ENCODE assay signal across 8 mouse cellular contexts in the genomic region with DNA sequence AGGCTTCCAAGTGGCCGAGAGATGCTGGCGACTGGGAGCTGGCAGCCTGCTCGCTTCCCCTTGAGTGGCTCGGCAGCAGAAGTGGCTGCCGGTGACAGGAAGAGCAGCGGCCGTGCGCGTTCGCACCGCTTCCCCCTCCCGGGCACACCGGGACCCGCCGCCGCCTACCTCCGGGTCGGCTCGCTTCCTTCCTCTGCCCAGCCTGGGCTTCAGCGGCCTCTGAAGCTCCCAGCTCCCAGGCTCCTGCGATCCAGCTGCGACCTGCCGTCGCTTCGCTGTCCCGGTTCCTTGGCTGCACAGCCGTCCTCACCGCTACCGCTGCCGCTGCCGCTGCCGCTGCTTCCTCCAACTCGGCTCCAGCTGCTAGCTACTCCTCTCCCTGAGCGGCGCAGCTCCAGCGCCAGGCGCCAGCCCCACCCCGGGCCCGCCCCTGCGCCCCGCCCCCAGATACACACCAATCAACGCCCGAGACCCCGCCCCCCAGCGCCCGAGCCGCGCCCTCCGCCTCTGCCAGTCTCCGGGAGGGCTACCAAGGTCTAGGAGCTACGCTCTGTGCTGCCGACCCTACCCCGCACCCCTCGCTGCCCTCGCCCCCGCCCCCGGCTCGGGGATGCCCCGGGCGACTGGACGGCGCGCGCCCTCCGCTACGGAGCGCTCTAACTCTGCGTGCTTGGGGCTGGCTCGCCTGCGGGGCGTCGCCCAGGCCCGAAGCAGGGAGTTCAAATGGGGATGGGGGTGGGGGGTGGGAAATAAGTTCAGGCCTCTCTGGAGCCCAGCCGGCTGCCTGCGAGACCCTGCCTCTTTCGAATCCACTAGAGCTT. TPM values are rescaled to one million over a fixed set of nuclear protein-coding genes. Genes with fewer than 3 reads are reported as not detected.
DNase-seq lines count a peak whose midpoint lies in the region; ATAC-seq lines count a peak whose summit lies in the region.

A gene (minus strand): TSS at position 409 of the 821 bp plus-strand sequence.

- H3K36me3 ChIP-seq in intestine, embryonic 14.5 days (ENCODE audit: control insufficient read depth, insufficient read depth, low read length) = no peaks in the 10 kb centered on the region; the same call in 1 of the 2 replicates

- peak; percentile 95 for DNase-seq in adipocyte (ENCODE audit: low spot score)
- DNase-seq in embryo, embryonic 10 days (ENCODE audit: low spot score) = peak; percentile 94
- peak; percentile 99 for DNase-seq in gastrocnemius, postnatal 14 days
- peak; percentile 96 for DNase-seq in intestine, embryonic 14.5 days (ENCODE audit: low spot score)
- DNase-seq in left cerebral cortex, postnatal 14 days (ENCODE audit: low spot score in 2 of 2) = peak; percentile 95 to 96
- DNase-seq in mesoderm, embryonic 11.5 days (ENCODE audit: low read depth, low spot score) = peak; percentile 95
- DNase-seq in right cerebral cortex, postnatal 36 days (ENCODE audit: low spot score in 2 of 2) = peak; percentile 92 to 93
- peak; percentile 98 for DNase-seq in yolk sac, embryonic 10.5 days (ENCODE audit: low spot score)

- no peaks in the 10 kb centered on the region for H3K27me3 ChIP-seq in intestine, embryonic 14.5 days (replicated peaks; ENCODE audit: control insufficient read depth, insufficient read depth, low read length)

- peak; percentile 97 for ATAC-seq in intestine, embryonic 14.5 days (replicated peaks; ENCODE audit: low FRiP score, low TSS enrichment, low read depth)

- H3K4me2 ChIP-seq in intestine, embryonic 14.5 days (ENCODE audit: low read length) = peak within 1 kb of the TSS; percentile 88

- intact Hi-C loops in gastrocnemius, postnatal 14 days (cut with DNase I; ENCODE audit: low total_unique reads) = no loop called here
- intact Hi-C loops in left cerebral cortex, postnatal 14 days (cut with DNase I) = loop anchor here (5.0 kb wide), 1 partner anchor 139 kb away; no protein-coding TSS in a partner anchor

- peak within 1 kb of the TSS; percentile 81 for H3K9ac ChIP-seq in intestine, embryonic 14.5 days (ENCODE audit: low read length)

- H3K4me3 ChIP-seq in intestine, embryonic 14.5 days (ENCODE audit: low read depth, low read length) = peak within 1 kb of the TSS; percentile 61

- peaks cover 34% of the 10 kb centered on the region for H3K4me1 ChIP-seq in intestine, embryonic 14.5 days (replicated peaks; ENCODE audit: control insufficient read depth, insufficient read depth, low read length)

- under 1% methylated on average over 71 of the region's 76 CpGs for WGBS in intestine, embryonic 14.5 days

- no peaks in the 10 kb centered on the region for H3K9me3 ChIP-seq in intestine, embryonic 14.5 days (ENCODE audit: control insufficient read depth, low read length)

- H3K27ac ChIP-seq in intestine, embryonic 14.5 days (ENCODE audit: low read depth) = peak within 1 kb of the TSS; percentile 94

RNA-seq across cellular contexts. Expression of the gene that starts here (rescaled TPM):
- 10 to 100 TPM; 26.3 to 38.8 TPM for total RNA-seq in gastrocnemius, postnatal 14 days (2021)
- polyA plus RNA-seq in intestine, embryonic 14.5 days (2014; fragmentation: Nextera tagmentation; extraction: Ambion mirVana) = 52.6 and 57.4 TPM in 2 replicates
- 100 to 1,000 TPM; 145 to 173 TPM for total RNA-seq in left cerebral cortex, postnatal 14 days (2021)

Comparison
In these comparisons a context has a peak if more than half of its experiments do, and no peak if none do; other contexts are left out.
1. Peak in every context shown above with its lines: DNase-seq, ATAC-seq, H3K4me3 ChIP-seq and H3K27ac ChIP-seq.